Mouse (Mus musculus): Measurements from ENCODE around the gene Tac4. TPM values are rescaled to one million over a fixed set of nuclear protein-coding genes. Genes with fewer than 3 reads are reported as not detected.

Gene Tac4
- total RNA-seq, 2 experiments from 2014 or later: not detected

DNA sequence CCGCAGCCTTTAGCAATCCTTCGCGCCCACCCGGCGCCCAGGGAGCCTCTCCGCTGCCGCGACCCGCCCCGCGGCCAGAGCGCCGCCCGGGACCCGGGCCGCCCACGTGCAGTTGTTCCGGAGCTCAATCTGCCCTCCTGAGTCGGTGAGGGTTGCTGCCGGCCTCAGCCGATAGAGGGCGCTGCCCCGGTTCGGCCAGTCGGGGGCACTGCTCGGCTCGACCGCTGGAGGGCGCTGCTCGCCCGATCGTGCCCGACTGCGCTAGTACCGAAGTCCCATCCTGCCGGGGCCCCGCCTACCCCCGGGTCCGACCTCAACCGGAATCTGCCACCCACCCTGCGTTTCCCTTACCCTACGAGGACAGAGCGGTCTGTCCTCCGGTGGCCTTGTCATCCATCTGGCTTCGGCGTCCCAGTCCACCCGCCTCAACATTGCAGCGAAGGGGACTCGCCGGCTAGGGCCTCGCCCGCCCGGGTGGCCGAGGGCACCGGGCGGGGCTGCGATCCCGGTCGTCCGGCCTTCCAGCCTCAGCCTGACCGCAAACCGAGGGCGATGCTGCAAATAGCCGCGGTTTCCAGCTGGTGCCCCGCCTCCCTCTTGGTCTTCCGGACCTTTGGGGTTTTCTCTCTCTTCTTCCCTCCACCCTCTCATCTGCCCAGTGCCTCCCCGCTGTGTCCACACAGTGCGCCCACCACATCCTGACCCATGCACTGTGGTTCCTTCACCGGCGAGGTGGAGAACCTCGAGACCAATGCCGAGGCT lies 2.1 kb upstream of the Tac4 start:
- DNase-seq (ENCODE audit: low spot score in 2 of 2): peak; percentile 84 to 89

DNA sequence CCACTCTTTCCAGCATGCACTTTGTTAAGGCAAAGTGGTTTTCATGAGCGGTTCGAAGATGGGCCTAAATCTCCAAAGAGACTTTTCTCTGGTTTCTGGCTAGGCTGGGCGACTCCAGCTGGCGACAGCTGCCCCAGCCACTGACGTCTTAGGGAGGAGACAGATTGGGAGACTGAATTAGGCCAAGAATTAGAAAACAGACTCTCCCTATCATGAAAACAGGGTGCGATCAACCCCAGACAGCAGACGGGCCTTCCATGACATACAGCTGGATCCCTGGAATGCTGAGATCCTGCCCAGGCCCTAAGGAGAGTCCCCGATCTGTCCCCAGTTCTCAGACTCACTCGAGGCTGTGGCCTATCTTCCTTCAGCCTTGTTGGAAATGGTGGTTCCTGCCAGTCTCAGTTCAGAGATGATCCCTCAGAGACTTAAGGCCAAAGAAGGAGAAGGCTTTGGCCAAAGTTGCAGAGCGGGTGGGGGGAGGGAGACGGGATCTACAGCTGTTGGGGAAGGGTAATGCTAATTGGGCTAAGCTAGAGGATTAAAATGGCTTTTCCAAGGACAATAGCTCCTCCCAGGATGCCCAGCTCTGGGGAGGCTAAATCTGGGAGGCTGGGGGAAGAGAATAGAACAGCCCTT lies 2.6 kb downstream of the Tac4 start:
- DNase-seq (ENCODE audit: low spot score in 2 of 2): no peak

DNA sequence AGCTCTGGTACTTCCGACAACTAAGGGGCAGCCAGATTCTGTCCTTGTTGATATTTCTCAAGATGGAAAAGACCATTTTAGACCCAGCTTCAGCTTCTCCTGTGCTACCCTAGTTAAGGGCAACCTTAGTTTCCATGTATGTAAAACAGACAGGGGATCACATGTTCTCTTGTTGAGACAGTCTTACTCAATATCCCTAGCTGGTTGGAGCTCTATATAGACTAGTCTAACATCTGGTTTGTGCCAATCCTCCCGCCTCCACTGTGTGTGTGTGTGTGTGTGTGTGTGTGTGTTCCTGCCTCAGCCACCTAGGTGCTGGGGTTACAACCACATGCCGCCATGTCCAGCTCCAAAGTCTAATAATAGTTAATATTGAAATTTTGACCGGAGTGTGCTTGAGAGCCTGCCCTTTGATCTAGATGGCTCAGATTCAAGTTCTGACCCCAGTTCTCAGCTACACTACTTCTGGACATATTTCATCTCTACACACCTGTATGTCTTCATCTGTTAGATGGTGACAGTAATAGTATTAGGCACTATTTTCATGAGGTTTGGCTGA lies 3.2 kb downstream of the Tac4 start:
- DNase-seq (ENCODE audit: low spot score in 2 of 2): no peak

DNA sequence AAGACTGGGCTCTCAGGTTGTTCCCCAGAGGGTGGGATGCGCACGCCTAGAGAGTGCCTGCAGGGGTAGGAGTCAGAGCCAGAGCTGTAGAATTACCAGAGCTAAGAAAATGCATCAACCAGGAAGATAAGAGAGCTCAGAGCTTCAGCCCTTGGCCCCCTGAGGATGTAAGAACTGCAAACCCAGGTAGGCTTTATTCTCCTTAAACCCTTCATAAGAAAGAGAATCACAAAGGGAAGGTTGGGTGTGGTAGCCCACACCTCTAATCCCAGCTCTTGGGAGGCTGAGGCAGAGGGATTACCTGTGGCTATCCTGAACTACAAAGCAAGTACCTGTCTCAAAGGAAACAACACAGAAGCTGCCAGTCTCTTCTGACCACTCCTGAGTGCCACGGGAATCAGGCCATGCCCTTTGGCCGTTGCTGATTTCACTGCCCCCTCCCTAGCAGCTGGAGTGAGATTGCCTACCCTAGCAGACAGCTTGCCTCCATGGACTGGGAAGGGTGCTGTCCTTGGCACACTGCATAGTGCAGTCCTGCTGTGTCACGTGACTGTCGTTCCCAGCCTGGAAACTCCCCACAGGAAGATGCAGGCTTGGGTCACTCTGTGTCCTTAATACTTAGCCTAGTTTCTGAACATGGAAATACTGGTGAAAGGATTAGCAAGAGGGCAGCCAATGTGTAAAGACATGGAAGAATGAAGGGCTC lies 5.4 kb downstream of the Tac4 start:
- DNase-seq (ENCODE audit: low spot score in 2 of 2): no peak

DNA sequence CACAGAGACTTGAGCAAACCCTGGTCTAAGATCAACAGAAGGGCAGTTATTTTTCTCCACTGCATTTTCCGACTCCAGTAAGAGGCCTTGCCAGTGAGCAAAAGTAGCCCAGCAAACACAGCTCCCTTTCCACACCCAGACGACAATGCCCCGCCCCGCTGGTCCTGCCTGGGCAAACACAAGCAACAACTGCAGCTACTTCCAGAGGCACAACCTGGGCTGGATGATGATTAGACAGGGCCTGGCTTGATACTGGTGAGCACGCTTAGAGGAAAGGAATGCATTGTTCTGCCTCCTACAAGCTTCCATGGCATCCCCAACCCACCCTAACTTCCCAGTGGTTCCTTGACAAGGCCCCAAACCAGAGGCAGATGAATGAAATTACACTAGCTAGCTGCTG lies 12.3 kb downstream of the Tac4 start:
- DNase-seq (ENCODE audit: low spot score in 2 of 2): no peak

DNA sequence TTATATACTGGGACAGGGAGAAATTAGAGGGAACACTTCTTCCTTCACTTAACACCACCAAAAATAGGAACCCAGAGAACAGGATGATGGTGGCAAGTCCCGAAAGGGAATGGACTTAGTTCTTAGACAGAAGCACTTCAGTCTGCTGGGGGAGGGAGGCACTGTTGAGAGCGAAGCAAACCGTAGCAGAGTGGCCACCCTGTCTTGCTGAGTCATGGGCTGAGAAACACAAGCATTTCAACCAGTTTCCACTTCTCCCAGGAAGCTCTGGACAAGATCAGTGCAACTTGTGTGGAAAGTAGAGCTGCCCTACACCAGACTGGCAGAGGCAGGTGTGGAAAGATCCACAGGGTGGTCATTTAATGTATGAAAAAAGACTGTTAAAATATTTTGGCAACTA lies 13.3 kb downstream of the Tac4 start:
- DNase-seq (ENCODE audit: low spot score in 2 of 2): no peak

DNA sequence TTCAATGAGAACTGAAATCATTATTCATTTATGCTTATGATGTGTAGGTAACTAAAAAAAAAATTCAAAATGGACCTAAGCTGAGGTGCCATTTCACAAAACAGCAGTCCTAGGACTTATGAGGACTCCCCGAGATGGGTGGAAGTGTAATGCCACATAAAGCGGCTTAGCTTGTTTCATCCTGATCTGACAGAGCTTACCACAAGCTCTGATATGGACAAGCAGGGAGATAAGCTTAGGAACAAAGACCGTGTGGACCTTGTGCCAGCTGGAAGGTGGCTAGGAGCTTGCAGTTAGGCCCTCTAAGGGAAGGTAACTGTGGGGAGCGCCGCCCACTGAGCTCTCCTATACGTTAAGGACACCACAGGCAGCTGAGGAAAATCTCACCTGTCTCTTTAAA lies 14.7 kb downstream of the Tac4 start:
- DNase-seq (ENCODE audit: low spot score in 2 of 2): no peak

DNA sequence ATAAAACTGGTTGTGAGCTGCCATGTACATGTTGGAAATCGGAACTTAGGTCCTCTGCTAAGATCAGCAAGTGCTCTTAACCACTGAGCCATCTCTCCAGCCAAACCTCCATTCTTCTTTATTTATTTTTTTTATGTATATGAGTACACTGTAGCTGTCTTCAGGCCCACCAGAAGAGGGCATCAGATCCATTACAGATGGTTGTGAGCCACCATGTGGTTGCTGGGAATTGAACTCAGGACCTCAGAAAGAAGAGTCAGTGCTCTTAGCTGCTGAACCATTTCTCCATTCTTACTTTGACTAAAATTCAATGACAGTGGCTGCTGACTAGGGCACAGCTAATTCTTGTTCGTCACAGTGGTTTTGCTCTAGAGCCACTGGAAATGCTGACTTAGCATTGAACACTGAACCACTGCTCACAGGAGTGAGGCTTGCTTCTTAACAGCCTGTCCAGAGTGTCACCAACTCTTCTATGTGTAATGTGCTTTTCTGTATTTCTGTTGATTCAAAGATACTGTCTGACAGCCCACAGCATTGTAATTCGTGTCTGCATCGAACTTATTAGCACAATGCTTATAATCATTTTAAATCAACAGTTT lies 17.8 kb downstream of the Tac4 start:
- no peak for DNase-seq (ENCODE audit: low spot score in 2 of 2)

DNA sequence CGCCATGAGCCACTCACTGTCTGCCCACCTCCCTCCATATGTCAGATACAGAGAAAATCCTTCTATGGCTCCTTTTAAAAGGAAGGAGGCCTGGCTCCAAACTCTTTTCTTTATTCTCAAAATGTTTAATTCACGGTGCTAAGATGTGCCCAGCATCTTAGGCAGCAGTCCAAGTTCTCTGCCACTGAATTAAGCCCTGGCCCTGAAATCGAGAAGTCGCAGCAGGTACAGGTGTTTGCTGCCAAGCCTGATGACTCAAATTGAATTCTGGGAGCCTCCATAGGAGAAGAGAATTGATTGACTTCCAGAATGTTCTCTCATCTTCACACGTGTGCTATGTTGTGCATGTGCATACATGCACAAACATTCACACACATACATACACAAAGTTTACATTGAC lies 21.0 kb downstream of the Tac4 start:
- no peak for DNase-seq (ENCODE audit: low spot score in 2 of 2)

DNA sequence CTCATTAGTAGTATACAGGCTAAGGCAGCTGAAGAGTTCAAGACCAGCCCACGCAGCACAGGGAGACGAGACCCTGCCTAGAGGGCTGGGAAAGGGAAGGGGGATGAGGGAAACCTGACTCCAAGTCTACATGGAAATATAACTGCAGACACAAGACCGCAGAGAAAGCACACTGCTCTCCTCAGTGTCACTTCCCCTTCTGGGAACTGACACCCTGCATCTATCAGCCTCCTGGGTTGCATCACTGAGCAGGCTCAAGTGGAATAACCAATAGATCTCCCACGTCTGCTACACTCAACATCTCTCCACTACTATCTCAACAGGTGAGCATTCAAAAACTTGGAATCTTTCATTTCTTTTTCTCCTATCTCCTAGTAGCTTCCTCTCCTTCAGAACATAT lies 30.7 kb downstream of the Tac4 start:
- DNase-seq (ENCODE audit: low spot score in 2 of 2): no peak

DNA sequence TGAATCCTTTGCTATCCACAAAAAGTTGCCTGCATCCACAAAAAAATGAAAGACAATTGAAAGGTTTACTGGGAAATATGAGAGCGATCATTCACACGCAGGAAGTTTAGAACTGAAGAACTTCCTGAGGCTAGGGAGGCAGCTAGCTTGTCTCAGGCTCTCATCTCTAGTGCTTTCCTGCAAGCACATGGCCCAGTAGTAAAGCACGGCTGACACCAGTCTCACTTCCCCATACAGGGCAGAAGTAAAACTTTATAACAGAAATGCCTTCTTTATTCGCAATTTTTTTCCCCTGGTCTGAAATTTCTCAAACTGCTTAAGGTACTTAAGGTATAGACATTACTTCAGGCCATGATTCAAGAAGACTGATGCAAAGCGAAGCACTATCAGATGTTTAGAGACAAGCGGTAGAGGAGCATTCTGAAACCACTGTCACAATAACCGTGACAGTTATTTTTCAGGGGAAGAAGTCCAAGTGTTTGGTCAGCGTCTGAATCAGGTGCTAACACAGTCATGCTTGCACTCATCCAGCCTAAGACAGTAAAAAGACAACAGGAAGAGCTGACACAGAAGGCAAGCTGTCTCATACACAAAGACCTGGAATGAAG lies 31.8 kb downstream of the Tac4 start:
- no peak for DNase-seq (ENCODE audit: low spot score in 2 of 2)

DNA sequence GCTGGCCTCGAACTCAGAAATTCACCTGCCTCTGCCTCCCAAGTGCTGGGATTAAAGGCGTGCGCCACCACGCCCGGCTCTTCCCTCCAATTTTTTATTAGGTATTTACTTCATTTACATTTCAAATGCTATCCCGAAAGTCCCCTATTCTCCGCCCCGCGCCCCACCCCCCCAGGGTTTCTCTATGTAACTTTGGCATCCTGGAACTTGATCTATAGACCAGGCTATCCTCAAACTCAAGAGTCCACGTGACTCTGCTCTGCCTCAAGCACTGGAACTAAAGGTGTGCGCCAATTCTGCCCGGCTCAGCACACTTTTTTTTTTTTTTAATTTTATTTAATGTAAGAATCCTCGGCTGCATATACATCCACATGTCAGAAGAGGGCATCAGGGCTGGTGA lies 34.4 kb downstream of the Tac4 start:
- DNase-seq (ENCODE audit: low spot score in 2 of 2): no peak

DNA sequence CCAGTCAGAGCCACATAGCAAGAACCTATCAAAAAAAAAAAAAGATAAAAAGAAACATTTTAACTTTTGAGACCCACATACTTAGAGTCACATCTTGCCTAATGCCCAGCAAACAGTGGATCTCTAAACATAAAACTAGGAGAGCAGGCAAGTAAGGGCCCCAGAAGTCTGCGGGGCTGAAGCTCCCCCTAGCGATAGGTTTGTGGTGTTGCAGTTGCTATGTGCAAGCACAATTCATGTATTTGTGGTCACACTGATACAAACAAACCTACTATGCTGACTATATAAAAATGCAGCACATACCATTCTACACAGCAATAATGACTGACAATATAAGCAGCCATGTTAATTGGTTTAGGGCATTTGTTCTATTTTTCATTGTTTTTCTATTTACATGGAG lies 36.8 kb downstream of the Tac4 start:
- no peak for DNase-seq (ENCODE audit: low spot score in 2 of 2)

DNA sequence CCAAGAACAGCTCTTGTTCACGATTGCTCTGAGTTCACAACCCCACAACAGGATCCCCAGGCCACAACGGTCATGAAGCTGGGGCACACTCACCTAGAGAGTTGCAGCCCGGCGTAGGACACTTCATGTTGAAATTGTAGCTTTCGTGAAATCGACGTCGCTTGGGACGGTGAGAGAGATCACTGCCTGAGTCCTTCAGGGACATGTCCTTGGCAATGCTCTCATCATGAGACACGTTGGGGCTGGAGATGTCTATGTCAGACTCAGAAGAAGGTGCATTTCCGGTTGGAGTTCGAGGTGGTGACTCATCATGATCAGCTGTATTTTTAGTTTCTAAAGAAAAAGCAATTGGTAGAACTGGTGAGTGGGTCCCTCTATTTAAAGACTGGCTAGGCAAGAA lies 38.6 kb downstream of the Tac4 start:
- no peak for DNase-seq (ENCODE audit: low spot score in 2 of 2)

DNA sequence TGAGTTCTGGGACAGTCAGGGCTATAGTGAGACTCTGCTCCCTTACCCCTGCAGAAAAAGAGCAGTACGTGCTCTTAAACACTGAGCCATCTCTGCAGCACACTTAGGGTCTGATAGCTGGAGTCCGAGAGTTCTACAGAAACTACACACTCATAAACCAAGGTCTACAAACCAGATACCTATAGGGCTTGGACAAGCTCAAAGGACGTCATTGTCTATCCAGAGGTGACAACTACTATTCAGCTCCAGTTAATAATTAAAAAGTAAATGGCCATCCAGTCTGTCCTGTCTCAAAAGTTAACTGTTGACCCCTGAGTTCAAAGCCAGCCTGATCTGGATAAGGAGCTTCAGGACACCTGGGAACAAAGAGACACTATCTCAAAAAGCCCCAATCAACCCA lies 40.4 kb downstream of the Tac4 start:
- DNase-seq (ENCODE audit: low spot score in 2 of 2): no peak

DNA sequence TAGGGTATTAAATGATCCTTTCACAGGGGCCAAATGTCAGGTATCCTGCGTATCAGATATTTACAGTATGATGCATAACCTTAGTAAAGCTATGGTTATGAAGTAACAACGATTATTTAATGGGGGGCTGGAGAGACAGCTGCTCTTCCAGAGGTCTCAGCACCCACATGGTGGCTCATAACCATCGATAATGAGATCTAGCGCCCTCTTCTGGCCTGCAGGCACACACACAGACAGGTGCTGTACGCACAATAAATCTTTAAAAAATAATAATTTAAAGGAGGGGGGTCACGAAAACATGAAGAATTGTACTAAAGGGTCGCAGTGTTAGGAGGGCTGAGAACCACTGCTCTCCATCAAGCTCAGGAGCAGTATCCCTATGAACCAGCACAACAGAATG lies 44.3 kb downstream of the Tac4 start:
- DNase-seq (ENCODE audit: low spot score in 2 of 2): no peak

DNA sequence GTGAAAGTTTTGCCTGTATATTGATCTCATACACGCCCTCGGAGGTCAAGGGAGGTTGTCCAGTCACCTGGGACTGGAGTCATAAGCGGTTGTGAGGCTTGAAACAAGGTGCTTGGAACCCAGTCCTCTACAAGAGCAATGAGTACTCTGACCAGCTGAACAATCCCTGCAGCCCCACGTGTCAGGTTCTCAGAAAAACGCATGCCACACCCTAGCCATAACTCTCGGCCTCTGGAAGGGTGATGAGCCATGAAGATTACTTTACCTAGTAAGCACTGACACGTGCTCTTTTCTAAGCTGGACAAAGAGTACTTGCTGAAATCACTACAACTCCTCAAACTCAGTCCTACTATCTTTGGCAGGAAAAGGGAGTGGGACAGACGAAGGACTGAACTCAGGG lies 46.2 kb downstream of the Tac4 start:
- no peak for DNase-seq (ENCODE audit: low spot score in 2 of 2)

DNA sequence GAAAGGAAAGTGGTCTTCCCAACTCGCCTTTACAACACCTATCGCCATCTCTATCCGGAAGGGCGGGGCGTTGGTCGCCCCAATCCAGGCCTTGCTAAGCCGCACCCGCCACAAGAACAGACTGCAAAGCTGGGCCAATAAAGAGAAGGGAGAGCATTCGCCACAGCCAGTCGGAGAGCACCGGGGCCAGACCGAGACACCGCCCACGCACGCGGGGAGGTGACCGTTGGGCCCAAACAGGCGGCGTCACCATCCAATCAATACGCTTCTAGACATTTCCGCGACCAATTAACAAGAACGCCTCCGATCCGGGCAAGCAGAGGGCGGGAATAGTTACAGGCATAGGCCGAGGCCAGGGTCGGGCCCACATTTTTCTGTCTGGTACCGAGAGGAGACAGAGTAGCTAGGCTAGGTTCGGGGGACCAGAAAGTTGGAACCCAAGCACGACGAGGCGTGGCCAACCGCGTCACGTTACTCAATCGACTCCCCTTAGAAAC lies 48.2 kb downstream of the Tac4 start:
- peak; percentile 96 to 99 for DNase-seq (ENCODE audit: low spot score in 2 of 2)

DNA sequence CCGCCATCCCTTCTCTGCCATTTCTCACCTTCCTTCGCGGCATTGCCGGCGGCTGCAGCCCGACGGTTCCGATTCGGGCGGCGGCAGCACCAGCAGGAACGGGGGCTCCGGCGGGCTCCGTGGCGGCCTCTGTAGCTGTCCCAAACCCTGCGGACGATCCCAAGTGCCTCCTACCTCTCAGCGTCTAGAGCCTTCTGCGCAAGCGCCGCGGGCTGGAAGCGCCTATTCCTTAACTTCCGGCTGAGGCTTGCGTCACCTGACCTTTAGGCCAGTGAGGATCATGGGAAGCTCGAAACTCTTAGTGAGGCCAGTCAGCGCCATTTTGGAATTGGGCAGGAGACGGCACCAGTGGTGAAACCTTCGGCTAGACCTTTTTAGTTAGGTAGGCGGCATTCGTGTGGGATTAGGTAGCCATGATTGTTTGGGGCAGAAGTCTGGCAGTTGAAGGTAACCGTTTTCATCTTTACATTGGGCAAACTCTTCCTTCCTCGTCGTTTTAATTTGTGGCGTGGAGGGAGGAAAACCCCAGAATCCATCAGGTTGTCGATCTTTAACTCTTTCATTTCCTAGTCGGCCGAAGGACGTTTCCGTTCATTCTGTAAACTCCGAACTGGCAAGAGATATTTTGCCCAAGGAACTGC lies 48.8 kb downstream of the Tac4 start, which contains the start of gene Kat7:
TSS of gene Kat7 (minus strand) at position 240 of the 641 bp plus-strand sequence.
- peak; percentile 97 to 98 for DNase-seq (ENCODE audit: low spot score in 2 of 2)

DNA sequence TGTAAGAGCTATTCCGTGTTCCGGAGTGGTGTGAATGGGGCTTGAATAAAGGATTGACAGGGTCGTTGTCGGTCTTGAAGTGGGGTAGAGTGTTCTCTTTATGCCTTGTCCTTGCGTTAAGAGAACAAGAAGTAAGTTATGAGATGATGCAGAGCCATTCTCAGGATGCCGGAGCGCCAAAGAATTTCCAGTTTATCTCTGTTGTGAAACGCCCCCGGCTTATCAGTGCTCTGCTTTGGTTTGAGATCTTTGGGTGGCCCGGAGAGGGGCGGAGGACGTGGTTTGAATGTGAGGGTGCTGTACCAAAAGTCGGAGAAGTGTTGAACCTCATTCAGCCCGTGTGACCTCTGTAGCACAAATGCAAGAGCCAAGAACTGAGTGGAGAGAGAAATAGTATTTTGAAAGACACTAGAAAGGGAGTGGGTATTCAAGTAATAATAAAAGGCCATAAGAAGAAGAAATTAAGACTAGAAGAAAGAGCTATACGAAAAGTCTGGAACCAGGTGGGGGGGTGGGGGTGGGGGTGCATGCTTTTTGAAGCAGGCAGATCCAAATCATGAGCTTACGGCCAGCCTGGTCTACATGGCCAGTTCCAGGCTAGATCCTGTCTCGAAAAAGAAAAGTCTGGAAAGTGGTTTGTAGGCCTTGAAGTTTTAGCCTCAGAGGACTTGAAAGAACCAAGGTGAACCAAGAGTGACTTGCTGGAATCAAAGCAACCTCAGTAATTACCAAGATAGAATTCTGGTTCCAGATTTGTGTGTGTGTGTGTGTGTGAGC lies 49.5 kb downstream of the Tac4 start:
- no peak for DNase-seq (ENCODE audit: low spot score in 2 of 2)

Data from left cerebral cortex, adult 18-20 months (tissue).